Mouse (Mus musculus) adrenal gland, adult (tissue): ENCODE measurements around the gene Ptprn2.

Experiments
- DNase-seq, 2 experiments: peaks; one replicate each; pipeline ENCODE4 v3.0.0; 2022 to 2023; ENCODE audit warnings: low spot score in 1 of 2; ENCODE audit not compliant: inconsistent age in 2 of 2

Ptprn2 gene

GRCm38 (mm10) chr12:116873866-116874585, 388.5 kb downstream of the Ptprn2 start:
- DNase-seq, result no peak

GRCm38 (mm10) chr12:116887496-116888281, 402.2 kb downstream of the Ptprn2 start:
- peak in 1 of 2 experiments; percentile 22 for DNase-seq

GRCm38 (mm10) chr12:116888856-116889255, 403.3 kb downstream of the Ptprn2 start:
- no peak for DNase-seq

GRCm38 (mm10) chr12:116892584-116892983, 407.1 kb downstream of the Ptprn2 start:
- DNase-seq, result no peak

- no peak for DNase-seq
Measured at GRCm38 (mm10) chr12:116896651-116897050, 411.1 kb downstream of the Ptprn2 start.

GRCm38 (mm10) chr12:116901773-116902172, 416.3 kb downstream of the Ptprn2 start:
- DNase-seq, result no peak

- DNase-seq, result no peak
Measured at GRCm38 (mm10) chr12:116907424-116907823, 421.9 kb downstream of the Ptprn2 start.

DNA sequence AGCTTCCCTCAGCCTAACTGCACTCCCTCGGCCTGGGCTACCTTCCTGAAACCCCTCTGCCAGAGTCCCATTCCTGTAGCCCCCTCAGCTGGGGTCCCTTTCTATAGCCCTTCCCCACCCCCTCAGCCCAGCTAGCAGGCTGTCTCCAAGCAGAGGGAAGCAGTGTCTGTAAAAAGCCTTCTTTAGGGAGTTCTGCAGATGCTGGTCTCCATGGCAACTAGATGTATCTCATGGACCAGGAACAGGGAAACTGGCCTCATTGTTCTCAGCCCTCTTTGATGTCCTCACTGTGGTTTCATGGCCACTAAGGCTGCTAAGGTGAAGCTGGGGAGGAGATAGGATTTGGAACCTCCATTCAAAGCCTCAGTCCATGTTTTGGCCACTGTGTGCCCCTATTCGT, 423.1 kb downstream of the Ptprn2 start:
- DNase-seq, result no peak

GRCm38 (mm10) chr12:116916776-116917175, 431.3 kb downstream of the Ptprn2 start:
- DNase-seq, result peak; percentile 49 to 59

- DNase-seq, result no peak
Measured at GRCm38 (mm10) chr12:116919185-116919584, 433.7 kb downstream of the Ptprn2 start.

DNA sequence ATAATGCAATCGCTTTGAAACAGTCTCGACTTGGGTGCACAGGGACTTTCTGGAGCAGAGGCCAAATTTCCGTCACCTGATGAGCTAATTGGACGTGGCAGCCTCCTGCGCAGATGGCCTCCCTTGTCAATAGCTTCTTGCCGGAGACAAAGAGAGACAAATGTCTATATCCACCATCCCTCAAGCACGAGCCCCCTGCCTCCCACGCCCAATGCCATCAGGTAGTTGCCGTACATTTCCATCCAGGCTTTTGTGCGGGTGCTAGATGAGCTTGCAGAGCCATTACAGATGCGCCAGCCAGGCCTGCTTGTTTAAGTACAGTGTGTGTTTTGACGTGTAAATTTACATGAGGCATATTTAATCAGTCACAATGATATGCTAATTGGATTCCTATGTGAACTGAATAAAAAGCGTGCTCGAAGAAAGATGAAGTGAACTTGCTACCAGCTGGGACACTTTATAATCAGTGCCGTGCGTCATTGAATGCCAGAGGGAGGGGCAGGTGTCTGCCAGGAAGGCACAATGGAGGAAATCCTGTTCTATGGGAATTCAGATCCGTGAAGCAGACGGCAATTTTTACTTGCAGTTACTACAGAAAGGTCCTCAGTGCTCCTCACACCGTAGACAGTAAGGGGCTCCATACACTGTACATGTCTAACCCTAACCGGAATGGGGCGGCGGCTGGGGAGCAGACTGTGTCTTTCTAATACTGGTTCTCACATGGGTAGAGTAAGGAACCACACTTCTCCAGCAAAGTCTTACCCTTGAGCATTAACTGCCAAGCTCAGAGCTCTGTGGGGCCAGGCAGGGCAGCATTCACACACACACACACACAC, 434.4 kb downstream of the Ptprn2 start:
- no peak for DNase-seq

- DNase-seq, result no peak
Measured at GRCm38 (mm10) chr12:116927115-116927514, 441.6 kb downstream of the Ptprn2 start.

DNA sequence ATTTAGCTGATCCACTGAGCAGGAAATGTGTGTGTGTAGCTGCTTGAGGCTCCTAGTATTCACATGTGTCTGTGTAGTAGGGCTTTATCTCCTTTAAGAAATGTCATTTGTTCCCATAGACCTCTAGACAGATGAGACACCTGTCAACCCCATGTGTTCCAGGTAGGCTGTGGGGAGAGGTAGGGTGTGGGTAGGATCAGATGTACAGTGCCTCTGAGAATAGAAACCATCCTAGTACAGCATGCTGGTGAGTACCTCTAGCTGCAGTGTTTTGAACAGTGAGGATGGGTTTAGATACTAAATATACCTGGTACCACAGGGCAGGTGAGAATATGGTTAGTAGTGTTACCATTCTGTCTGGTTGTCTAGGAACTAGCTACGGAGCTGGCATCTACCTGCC, 442.0 kb downstream of the Ptprn2 start:
- DNase-seq, result no peak

DNA sequence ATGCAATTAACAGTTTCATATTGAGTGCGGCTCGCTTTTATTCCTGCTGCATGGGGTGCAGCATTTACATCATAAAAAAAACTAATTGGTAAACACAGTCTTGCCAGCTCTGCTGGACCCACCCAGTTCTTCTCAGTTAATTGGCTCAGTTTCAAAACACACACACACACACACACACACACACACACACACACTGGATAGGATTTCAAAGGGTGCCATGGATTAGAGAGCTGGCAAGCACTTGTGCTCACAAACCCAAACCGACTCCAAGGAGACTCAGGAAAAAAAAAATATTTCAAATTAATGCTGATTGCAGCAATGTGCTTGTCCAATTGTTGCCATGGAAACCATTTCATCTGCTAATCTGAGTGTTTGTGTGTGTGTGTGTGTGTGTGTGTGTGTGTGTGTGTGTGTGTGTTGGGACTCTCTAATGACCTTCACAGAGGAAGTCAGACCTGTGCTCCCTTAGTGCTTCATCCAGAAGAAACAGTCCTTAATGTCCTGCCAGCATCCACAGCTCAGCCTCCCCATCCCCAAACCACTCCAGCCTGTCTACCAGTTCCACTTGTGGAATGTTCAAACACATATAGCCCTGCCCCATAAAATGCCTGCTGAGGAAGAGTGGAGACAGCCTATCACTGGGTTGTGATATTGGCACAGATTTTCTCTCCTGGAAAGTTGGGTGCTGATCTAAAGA, 452.8 kb downstream of the Ptprn2 start:
- no peak for DNase-seq

- no peak for DNase-seq
Measured at GRCm38 (mm10) chr12:116943883-116944282, 458.4 kb downstream of the Ptprn2 start.

DNA sequence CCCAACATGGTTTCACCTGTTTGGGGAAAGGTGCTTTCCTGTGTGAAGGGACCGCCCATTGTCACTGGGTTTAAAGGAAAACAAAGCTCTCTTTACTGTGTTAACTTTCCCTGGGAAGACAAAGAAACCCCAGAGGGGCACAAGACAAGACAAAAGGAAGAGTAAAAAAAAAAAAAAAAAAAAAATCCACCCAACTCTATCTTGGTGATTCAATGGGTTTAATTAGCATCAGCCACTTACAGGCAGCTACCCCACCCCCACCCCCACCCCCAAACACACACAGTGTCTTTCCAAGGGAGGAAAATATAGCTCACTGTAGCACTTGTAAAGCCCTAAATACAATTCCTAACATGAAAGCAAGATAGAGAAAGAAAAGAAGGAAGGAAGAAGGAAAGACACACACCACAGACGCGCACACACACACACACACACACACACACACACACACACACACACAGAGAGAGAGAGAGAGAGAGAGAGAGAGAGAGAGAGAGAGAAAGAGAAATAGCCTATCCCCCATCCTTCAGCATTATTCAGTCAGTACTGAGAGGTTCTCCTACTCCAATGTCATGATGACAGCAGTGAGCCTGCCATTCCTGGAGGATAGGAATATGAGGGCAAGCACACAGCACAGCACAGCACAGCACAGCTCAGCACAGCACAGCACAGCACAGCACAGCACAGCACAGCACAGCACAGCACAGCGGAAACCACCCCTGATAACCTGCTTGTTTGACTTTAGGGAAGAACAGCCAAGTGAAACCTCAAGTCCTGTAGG, 462.8 kb downstream of the Ptprn2 start:
- no peak for DNase-seq

GRCm38 (mm10) chr12:116949726-116950125, 464.2 kb downstream of the Ptprn2 start:
- peak; percentile 74 to 83 for DNase-seq

- DNase-seq, result no peak
Measured at GRCm38 (mm10) chr12:116952452-116953205, 467.1 kb downstream of the Ptprn2 start.

GRCm38 (mm10) chr12:116959164-116959563, 473.6 kb downstream of the Ptprn2 start:
- no peak for DNase-seq
